Mouse (Mus musculus): ENCODE measurements around the gene Gal3st1. TPM values are rescaled to one million over a fixed set of nuclear protein-coding genes. Genes with fewer than 3 reads are reported as not detected.
A peak's percentile ranks its signal among the peaks of the same experiment; 100 is the strongest.
"Not testable (repeated sequence)": the region's sequence is repeated elsewhere in the genome, so short reads cannot be mapped to it uniquely, and the experiment has no call there.

Gene Gal3st1
- total RNA-seq (2015) (0.22 TPM in 1 of 2 replicates, not detected in the other), total RNA-seq (2017) (not detected in 2 replicates)

DNA sequence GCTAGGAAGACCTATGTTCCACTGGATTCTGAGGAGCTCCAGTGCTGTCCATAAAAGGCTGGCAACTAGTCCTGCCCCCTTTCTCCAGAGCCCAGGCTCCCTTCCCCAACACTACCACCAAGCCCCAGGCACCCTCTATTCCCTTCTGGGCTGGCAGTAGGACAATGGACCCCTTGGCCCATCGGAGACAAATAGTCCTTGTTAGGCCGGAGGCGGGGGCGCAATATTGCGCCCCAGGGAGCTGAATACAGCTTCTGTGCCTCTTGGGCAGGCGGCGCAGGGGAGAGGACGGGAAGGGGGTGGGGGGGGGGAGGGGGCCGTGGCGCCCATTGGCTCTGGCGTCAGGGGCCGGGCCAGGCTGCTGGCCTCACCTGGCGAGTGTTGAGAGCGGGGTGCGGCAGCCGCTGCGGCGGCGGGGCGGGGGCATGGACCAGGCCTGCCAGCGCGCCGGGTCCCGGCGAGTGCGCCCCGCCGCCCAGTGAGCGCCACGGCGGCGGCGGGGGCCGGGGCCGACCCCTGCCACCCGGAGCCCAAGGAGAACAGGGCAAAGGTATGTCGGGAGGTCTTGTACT, at the start of gene Gal3st1:
Gene Gal3st1, plus strand, starts transcription at position 346 of the 572 bp plus-strand sequence.
- no peak for ATAC-seq (ENCODE audit: poor library complexity, severe bottlenecking)

- ATAC-seq (ENCODE audit: poor library complexity, severe bottlenecking): no peak
These were observed 49.6 kb upstream of the Gal3st1 start for GRCm38 (mm10) chr11:3933756-3934285.

- ATAC-seq (ENCODE audit: poor library complexity, severe bottlenecking): no peak
These were observed 48.3 kb upstream of the Gal3st1 start for GRCm38 (mm10) chr11:3935135-3935534.

- no peak for ATAC-seq (ENCODE audit: poor library complexity, severe bottlenecking)
These were observed 47.1 kb upstream of the Gal3st1 start for GRCm38 (mm10) chr11:3936318-3936717.

- ATAC-seq (ENCODE audit: poor library complexity, severe bottlenecking): no peak
These were observed 46.0 kb upstream of the Gal3st1 start for GRCm38 (mm10) chr11:3937321-3937874.

DNA sequence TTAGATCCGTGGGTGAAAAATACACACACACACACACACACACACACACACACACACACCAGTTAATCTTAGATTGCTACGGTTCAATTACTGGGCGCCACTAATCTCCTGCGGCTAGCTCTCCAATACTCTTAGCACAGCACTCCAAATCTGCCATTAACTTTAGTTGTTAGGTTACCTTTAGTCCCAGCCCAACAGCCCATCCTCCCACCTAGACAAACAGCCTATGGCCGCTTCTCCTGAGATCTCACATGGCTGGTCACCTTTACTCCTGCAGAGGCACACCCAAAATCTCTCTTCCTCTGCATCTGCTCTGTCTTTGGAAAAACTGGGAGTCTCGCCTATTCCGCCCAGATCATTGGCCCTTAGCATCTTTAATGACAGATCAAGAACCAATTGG, 42.1 kb upstream of the Gal3st1 start:
- no peak for ATAC-seq (ENCODE audit: poor library complexity, severe bottlenecking)

DNA sequence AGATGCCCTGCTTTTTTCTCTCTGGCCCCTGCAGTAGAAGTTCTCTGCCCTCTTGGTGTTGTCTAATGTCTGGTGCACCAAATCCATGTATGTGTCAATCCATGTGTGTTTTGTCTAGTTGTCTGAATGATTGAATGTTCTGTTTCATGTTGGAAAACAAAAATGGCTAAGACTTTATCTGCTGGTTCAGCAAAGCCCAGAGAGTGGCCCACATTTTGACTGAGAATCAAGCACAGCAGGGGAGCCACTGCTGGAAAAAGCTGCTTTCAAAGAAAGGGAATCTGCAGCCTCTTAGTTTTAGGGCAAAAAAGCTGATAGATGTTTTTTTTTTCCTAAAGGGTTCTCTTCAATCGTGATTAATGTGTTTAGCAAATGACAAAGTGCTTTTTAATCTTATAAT, 37.0 kb upstream of the Gal3st1 start:
- ATAC-seq (ENCODE audit: poor library complexity, severe bottlenecking): no peak

DNA sequence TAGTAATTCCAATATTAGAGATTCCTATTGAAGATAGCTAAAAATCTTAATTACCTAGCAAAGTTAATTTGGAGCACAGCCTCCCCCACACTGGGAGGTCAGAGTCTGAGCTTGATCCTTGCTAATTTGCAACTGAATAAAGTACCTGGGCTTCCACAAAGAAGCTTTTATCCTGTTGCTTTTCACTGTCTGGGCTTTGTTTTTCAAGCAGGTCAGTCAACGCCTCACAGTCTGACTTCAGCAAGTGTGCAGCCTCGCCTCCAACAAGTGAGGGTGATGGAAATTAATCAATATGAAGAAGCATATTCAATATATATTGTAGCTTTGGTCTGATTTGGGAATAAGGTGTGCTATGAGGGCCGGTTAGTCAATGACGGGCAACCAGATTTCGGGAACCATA, 28.6 kb upstream of the Gal3st1 start:
- not testable (repeated sequence) for ATAC-seq (ENCODE audit: poor library complexity, severe bottlenecking)

DNA sequence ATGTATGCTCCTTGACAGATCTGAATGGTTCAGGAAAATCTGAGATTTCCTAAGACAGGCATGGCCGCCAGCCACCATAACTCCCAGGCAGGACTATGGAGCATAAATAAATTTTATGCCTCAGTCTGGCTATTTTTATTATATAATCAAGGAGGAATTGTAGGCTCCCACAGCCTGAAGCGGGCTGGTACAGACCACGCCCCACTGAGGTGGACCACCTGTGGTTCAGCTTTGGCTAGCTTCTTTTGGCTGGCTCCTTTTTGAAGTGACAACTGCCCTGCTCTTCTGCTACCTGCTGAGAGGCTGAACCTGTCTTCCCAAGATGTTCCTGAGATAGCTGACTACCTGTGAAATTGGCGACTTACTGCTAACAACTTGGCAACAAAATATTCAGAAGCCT, 28.1 kb upstream of the Gal3st1 start:
- ATAC-seq (ENCODE audit: poor library complexity, severe bottlenecking): not testable (repeated sequence)

DNA sequence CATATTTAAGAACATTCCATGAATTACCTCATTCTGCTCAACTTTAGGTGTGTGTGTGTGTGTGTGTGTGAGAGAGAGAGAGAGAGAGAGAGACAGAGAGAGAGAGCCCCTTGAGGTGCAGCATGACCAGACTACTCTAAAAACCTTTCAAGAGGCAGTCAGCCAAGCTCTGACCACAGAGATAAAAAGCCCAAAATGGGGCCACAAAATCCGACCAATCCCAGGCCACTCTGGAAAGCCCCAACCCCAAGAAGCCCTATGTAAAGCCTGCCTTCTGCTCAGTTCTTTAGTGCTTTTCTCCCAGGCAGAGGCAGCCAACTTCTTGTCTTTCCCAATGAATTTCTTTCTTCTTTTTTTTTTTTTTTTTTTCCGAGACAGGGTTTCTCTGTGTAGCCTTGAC, 22.5 kb upstream of the Gal3st1 start:
- ATAC-seq (ENCODE audit: poor library complexity, severe bottlenecking): no peak

- no peak for ATAC-seq (ENCODE audit: poor library complexity, severe bottlenecking)
These were observed 21.7 kb upstream of the Gal3st1 start for GRCm38 (mm10) chr11:3961761-3962160.

GRCm38 (mm10) chr11:3963155-3963554, 20.3 kb upstream of the Gal3st1 start:
- ATAC-seq (ENCODE audit: poor library complexity, severe bottlenecking): 0 out of 2 replicates have a peak, but pooled peaks have one; percentile 2

DNA sequence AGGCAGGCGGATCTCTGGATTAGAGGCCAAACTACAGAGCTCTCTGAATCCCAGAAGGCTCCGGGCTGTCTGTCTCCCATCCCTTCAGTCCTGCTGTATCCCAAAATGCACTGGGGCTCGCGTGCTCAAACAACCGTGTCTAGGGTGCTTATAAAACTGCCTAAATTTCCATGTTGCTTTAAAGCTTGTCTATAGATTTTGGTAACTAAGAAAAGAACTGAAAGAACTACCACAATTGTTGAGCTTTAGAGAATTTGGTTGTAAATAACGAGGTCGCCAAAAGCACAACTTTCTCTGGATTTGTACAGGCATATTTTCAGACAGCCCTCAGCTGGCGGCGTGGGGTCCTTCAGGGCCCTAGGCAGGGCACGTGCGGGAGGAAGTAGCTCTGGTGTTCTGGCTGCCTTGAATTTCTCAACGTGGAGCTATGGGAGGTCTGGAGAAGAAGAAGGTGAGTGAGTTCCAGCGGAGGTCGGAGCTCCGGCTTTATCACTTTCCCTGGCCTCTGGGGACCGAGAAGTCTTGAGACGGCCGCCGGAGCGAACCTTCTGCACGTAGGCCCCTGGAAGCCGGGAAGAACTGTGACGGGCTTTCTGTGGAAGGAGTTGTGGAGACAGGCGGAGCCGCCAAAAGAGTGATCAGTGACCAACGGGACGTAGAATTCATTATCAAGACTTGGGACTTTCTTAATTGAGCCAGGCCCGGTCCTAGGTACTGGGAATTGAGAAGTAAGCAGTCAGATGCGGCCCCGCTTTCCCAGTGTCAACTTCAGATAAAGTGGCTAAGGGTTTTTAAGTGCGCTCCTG, 19.6 kb upstream of the Gal3st1 start, which contains the start of gene Pes1:
Gene Pes1, plus strand, starts transcription at position 366 of the 806 bp plus-strand sequence.
- ATAC-seq (ENCODE audit: poor library complexity, severe bottlenecking): peak; percentile 96

DNA sequence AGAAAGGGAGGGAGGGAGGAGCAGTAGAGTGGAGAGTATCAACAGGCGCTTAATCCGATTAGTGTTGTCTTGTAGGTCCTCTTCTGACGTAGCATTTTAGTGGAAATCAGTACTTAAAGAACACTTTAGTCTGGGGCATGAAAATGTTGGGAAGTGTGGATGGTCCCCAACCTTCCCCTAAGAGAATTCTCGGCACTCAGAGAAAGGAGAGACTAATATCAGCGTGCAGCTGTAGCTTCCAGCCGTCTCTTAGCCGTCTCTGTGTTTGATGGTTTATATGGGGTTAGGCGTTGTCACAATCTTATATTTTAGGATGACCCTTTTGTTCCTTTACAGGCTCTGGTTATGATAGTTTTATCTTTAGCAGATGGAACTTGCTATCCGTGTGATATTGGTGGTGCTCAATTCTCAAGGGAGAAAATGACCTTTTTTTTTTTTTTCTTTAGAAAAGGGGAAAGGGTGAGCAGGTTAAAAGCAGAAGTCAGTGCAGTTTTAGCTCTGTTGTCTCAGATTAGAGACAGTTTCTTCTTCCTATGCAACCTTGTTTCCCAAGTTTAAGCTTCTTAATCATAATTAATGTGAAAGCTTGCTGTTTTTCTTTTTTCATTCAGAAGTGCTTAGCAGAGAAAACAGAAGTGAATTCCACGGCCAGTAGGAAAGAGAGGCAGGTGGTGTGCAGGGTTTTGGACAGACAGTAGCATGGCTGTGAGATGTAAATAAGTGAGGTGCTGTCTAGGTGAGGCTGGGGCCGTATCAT, 18.8 kb upstream of the Gal3st1 start:
- ATAC-seq (ENCODE audit: poor library complexity, severe bottlenecking): peak; percentile 48

GRCm38 (mm10) chr11:3969837-3970236, 13.6 kb upstream of the Gal3st1 start:
- ATAC-seq (ENCODE audit: poor library complexity, severe bottlenecking): no peak

DNA sequence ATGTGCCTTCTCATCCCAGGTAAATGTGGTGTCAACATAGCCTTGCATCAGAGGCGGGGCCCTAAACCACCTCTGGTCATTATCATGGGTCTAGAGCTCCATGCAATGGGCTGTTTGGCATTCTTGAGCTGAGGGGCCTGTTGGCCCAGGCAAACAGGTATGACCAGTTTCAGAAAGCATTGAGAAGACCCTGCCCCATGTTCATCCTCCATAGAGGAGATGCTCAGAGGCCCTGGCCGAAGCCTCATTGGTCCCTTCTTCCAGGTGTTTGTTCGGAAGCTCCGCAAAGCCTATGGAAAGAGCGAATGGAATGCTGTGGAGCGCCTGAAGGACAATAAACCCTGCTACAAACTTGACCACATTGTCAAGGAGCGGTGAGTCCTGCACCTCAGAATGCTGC, 13.1 kb upstream of the Gal3st1 start:
- no peak for ATAC-seq (ENCODE audit: poor library complexity, severe bottlenecking)

- ATAC-seq (ENCODE audit: poor library complexity, severe bottlenecking): no peak
These were observed 10.4 kb upstream of the Gal3st1 start for GRCm38 (mm10) chr11:3973081-3973480.

DNA sequence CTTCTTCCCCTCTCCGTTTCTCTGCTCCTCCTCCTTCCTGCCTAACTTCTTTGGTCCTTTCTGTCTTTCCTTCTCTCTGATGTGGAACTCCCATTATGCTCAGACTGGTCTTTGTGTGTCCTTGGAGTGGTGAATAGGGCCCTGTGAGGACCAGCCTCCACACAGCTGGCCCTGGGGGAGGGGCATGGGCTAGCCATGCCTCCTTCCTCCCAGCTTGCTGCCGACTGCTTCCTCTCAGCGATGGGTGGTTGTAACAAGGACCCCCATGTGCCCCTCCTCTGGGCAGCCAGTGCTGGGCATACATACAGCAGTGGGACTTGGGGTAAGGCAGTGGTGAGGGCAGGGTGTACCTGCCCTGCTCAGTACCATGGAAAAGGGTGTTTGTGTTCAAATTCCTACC, 9.1 kb upstream of the Gal3st1 start:
- no peak for ATAC-seq (ENCODE audit: poor library complexity, severe bottlenecking)

DNA sequence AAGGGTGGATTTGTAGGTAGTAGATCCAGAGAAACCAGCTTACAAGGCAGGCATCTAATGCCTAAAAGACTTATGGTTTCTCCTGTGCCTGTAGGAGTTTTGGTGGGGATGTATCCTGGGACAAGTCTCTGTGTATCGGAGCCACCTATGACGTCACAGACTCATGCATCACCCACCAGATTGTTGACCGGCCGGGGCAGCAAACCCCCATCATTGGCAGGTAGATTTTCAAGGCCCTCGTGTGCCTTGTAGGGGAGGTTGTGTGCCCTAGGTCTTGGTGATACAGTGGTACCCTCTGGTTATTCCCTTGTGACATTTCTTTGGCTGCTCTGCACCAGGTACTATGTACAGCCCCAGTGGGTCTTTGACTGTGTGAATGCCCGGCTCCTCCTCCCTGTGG, 6.8 kb upstream of the Gal3st1 start, which contains the start of gene 4930556J24Rik:
Gene 4930556J24Rik, minus strand, starts transcription at position 101 of the 400 bp plus-strand sequence.
- no peak for ATAC-seq (ENCODE audit: poor library complexity, severe bottlenecking)

GRCm38 (mm10) chr11:3978421-3978820, 5.0 kb upstream of the Gal3st1 start:
- ATAC-seq (ENCODE audit: poor library complexity, severe bottlenecking): no peak

DNA sequence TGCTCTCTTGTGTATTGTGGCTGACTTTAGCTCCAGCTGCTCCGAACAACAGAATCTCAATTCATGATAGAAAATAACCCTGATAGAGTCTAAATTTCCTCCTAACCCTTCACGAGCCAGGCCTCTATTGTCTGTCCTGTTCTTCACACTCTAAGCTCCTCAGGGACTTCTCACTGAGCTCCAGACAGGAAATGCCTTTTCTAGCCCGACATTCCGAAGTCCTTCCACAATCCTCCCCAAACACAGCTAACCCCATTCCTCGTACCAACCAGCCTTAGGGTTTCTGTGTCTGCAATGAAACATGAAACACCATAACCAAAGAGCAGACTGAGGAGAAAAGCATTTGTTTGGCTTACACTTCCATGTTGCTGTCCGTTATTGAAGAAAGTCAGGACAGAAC, 1.9 kb upstream of the Gal3st1 start:
- no peak for ATAC-seq (ENCODE audit: poor library complexity, severe bottlenecking)
